31 mouse cellular contexts compared by ENCODE assay signal in genomic region chr6:28450977-28451376, GRCm38 (mm10). TPM values are rescaled to one million over a fixed set of nuclear protein-coding genes. Genes with fewer than 3 reads are reported as not detected.
DNase-seq lines count a peak whose midpoint lies in the region; ATAC-seq and TF ChIP-seq lines count a peak whose summit lies in the region.
"Had no signal": no experiment of that assay in that cellular context is flagged by ENCODE, and none has a peak within 500 bp of the region (broad histone marks: within the 10 kb centered on the region; RNA-seq: fewer than 3 reads in every experiment).

No protein-coding gene starts in this region.

- H3K27ac ChIP-seq in forebrain, embryonic 14.5 days (ENCODE audit: low read depth, low read length), result no peak overlapping the region
- H3K27ac ChIP-seq in forebrain, postnatal 0 days (ENCODE audit: low read depth, low read length), result no peak overlapping the region
- no peak overlapping the region for H3K27ac ChIP-seq in limb, embryonic 11.5 days (replicated peaks; ENCODE audit: low read depth, low read length)
- H3K27ac ChIP-seq: embryonic facial prominence, embryonic 15.5 days; heart, embryonic 15.5 days; kidney, embryonic 15.5 days; left cerebral cortex, adult 2 months had no signal

- peaks cover 2% of the 10 kb centered on the region; the same call in 1 of the 2 replicates for H3K4me1 ChIP-seq in forebrain, embryonic 14.5 days (ENCODE audit: control insufficient read depth, insufficient read depth, low read length)
- no peaks in the 10 kb centered on the region for H3K4me1 ChIP-seq in forebrain, postnatal 0 days (ENCODE audit: insufficient read depth)
- H3K4me1 ChIP-seq in limb, embryonic 11.5 days (ENCODE audit: control insufficient read depth, insufficient read depth, low read length), result 0 out of 2 replicates have a peak, but pooled peaks cover 4% of the 10 kb centered on the region
- H3K4me1 ChIP-seq: heart, embryonic 15.5 days; kidney, embryonic 15.5 days had no signal

- ATAC-seq in forebrain, embryonic 14.5 days, result peak; percentile 60; the same call in 1 of the 2 replicates
- ATAC-seq in forebrain, postnatal 0 days, result no peak
- no peak for ATAC-seq in limb, embryonic 11.5 days (ENCODE audit: insufficient number of reproducible peaks, low FRiP score, low TSS enrichment, low read depth)
- ATAC-seq: CD4-positive, CD25-positive, alpha-beta regulatory T cell, adult 4 months; intestine, postnatal 0 days had no signal

- no peaks in the 10 kb centered on the region for H3K9me3 ChIP-seq in forebrain, embryonic 14.5 days (replicated peaks; ENCODE audit: control insufficient read depth, low read length)
- H3K9me3 ChIP-seq in forebrain, postnatal 0 days (ENCODE audit: low read length), result no peaks in the 10 kb centered on the region
- H3K9me3 ChIP-seq in limb, embryonic 11.5 days (ENCODE audit: control insufficient read depth, low read length), result no peaks in the 10 kb centered on the region
- H3K9me3 ChIP-seq: embryonic facial prominence, embryonic 15.5 days; heart, embryonic 15.5 days; kidney, embryonic 15.5 days had no signal

- peak; percentile 33 for DNase-seq in forebrain, embryonic 14.5 days (ENCODE audit: low spot score)
- no peak for DNase-seq in forebrain, postnatal 0 days
- peak; percentile 19 for DNase-seq in retina, postnatal 1 day
- no peak for DNase-seq in retina, embryonic 14.5 days (ENCODE audit: low spot score)
- peak; percentile 38 for DNase-seq in limb, embryonic 11.5 days (ENCODE audit: low spot score)
- DNase-seq in frontal cortex, postnatal 14 days (ENCODE audit: low spot score in 2 of 2), result no peak
- no peak for DNase-seq in heart, postnatal 10 days
- DNase-seq: adrenal gland, adult 2 months; cerebellum, adult 11-12 months; heart, postnatal 4 days; lung, postnatal 4 days; midbrain, embryonic 14.5 days; right cerebral cortex, postnatal 14 days had no signal

- no peaks in the 10 kb centered on the region for H3K36me3 ChIP-seq in forebrain, embryonic 14.5 days (ENCODE audit: control insufficient read depth, insufficient read depth, low read length)
- H3K36me3 ChIP-seq in forebrain, postnatal 0 days (ENCODE audit: insufficient read depth), result no peaks in the 10 kb centered on the region
- H3K36me3 ChIP-seq in limb, embryonic 11.5 days (ENCODE audit: control insufficient read depth, insufficient read depth, low read length), result no peaks in the 10 kb centered on the region
- H3K36me3 ChIP-seq: embryonic facial prominence, embryonic 15.5 days; heart, embryonic 15.5 days; kidney, embryonic 15.5 days had no signal

- no peak for TF ChIP-seq CTCF in forebrain, postnatal 0 days (IDR thresholded peaks at IDR 0.05; ENCODE audit: low read depth)

- H3K9ac ChIP-seq in forebrain, embryonic 14.5 days (ENCODE audit: low read length), result no peak overlapping the region
- H3K9ac ChIP-seq in forebrain, postnatal 0 days, result no peak overlapping the region
- no peak overlapping the region for H3K9ac ChIP-seq in limb, embryonic 11.5 days (ENCODE audit: low read length)
- H3K9ac ChIP-seq: embryonic facial prominence, embryonic 15.5 days; heart, embryonic 15.5 days; kidney, embryonic 15.5 days had no signal

- intact Hi-C loops in heart, postnatal 10 days (cut with DNase I), result no loop called here

- no peak overlapping the region for H3K4me3 ChIP-seq in forebrain, embryonic 14.5 days (ENCODE audit: low read depth, low read length)
- no peak overlapping the region for H3K4me3 ChIP-seq in forebrain, postnatal 0 days (ENCODE audit: low read depth, low read length)
- H3K4me3 ChIP-seq in limb, embryonic 11.5 days (ENCODE audit: low read depth, low read length), result no peak overlapping the region
- H3K4me3 ChIP-seq: embryonic facial prominence, embryonic 15.5 days; heart, embryonic 15.5 days; kidney, embryonic 15.5 days; left cerebral cortex, adult 2 months had no signal

- peaks cover 15% of the 10 kb centered on the region for H3K27me3 ChIP-seq in forebrain, embryonic 14.5 days (replicated peaks; ENCODE audit: control insufficient read depth, insufficient read depth, low read length)
- peaks cover 21% of the 10 kb centered on the region for H3K27me3 ChIP-seq in forebrain, postnatal 0 days (ENCODE audit: insufficient read depth, low read length)
- H3K27me3 ChIP-seq in limb, embryonic 11.5 days (ENCODE audit: control insufficient read depth, insufficient read depth, low read length), result peaks cover 25% of the 10 kb centered on the region

- no peak overlapping the region for H3K4me2 ChIP-seq in forebrain, embryonic 14.5 days (ENCODE audit: low read length)
- no peak overlapping the region for H3K4me2 ChIP-seq in forebrain, postnatal 0 days (ENCODE audit: low read depth)
- no peak overlapping the region for H3K4me2 ChIP-seq in limb, embryonic 11.5 days (ENCODE audit: low read depth, severe bottlenecking)
- H3K4me2 ChIP-seq: embryonic facial prominence, embryonic 15.5 days; heart, embryonic 15.5 days; kidney, embryonic 15.5 days had no signal

- 3% methylated on average over 12 of the region's 12 CpGs for WGBS in forebrain, embryonic 14.5 days
- 2% methylated on average over 12 of the region's 12 CpGs for WGBS in forebrain, postnatal 0 days
- WGBS in limb, embryonic 11.5 days, result 1% methylated on average over 12 of the region's 12 CpGs

RNA-seq across cellular contexts. Expression of gene Pax4, which starts 1.8 kb away (rescaled TPM):
- polyA plus RNA-seq in forebrain, embryonic 14.5 days (2014; fragmentation: Nextera tagmentation; extraction: Ambion mirVana), result 0.16 TPM in 1 of 2 replicates, not detected in the other
- total RNA-seq in forebrain, postnatal 0 days (2014; rRNA removed), result 0.29 TPM in 1 of 2 replicates, not detected in the other
- 0.11 and 0.16 TPM in 2 replicates for polyA plus RNA-seq in forebrain, postnatal 0 days (2015; fragmentation: Nextera tagmentation; extraction: Ambion mirVana)
- polyA plus RNA-seq in limb, embryonic 11.5 days (2014; fragmentation: Nextera tagmentation; extraction: Ambion mirVana), result not detected in 2 replicates
- not detected for total RNA-seq in heart, postnatal 10 days (2021)
- total RNA-seq: adrenal gland, adult 2 months; adrenal gland, postnatal 4 days; gastrocnemius, adult 18-20 months; heart, postnatal 4 days; layer of hippocampus, postnatal 10 days; left cerebral cortex, adult 2 months; left cerebral cortex, postnatal 36 days; liver, adult 2 months; megakaryocyte-erythroid progenitor cell, adult 5-6 weeks; MEL; neutrophil, adult 5-6 weeks had no signal
- polyA plus RNA-seq: adrenal gland, adult 2 months; CD4-positive, CD25-positive, alpha-beta regulatory T cell, adult 4 months; embryonic facial prominence, embryonic 15.5 days; gonadal fat pad, adult 2 months; heart, embryonic 15.5 days; kidney, embryonic 15.5 days; liver, adult 2 months; liver, embryonic 16.5 days; lung, embryonic 16.5 days; midbrain, embryonic 14.5 days; urinary bladder, adult 2 months had no signal

RNA-seq across cellular contexts. Expression of gene Gcc1, which starts 22.8 kb away (rescaled TPM):
- polyA plus RNA-seq in forebrain, embryonic 14.5 days (2014; fragmentation: Nextera tagmentation; extraction: Ambion mirVana), result 7.2 and 9.7 TPM in 2 replicates
- 17.1 and 17.2 TPM in 2 replicates for total RNA-seq in forebrain, postnatal 0 days (2014; rRNA removed)
- 7.1 and 9.6 TPM in 2 replicates for polyA plus RNA-seq in forebrain, postnatal 0 days (2015; fragmentation: Nextera tagmentation; extraction: Ambion mirVana)
- polyA plus RNA-seq in limb, embryonic 11.5 days (2014; fragmentation: Nextera tagmentation; extraction: Ambion mirVana), result 7.3 and 8.0 TPM in 2 replicates
- total RNA-seq in heart, postnatal 10 days (2021), result 10 to 100 TPM; 10.8 to 11.6 TPM

RNA-seq across cellular contexts. Expression of gene Fscn3, which starts 23.4 kb away (rescaled TPM):
- not detected in 2 replicates for polyA plus RNA-seq in forebrain, embryonic 14.5 days (2014; fragmentation: Nextera tagmentation; extraction: Ambion mirVana)
- total RNA-seq in forebrain, postnatal 0 days (2014; rRNA removed), result 0.19 TPM in 1 of 2 replicates, not detected in the other
- not detected in 2 replicates for polyA plus RNA-seq in forebrain, postnatal 0 days (2015; fragmentation: Nextera tagmentation; extraction: Ambion mirVana)
- not detected in 2 replicates for polyA plus RNA-seq in limb, embryonic 11.5 days (2014; fragmentation: Nextera tagmentation; extraction: Ambion mirVana)
- total RNA-seq in heart, postnatal 10 days (2021), result not detected
- total RNA-seq: adrenal gland, adult 2 months; adrenal gland, postnatal 4 days; gastrocnemius, adult 18-20 months; heart, postnatal 4 days; layer of hippocampus, postnatal 10 days; left cerebral cortex, adult 2 months; left cerebral cortex, postnatal 36 days; MEL had no signal
- polyA plus RNA-seq: adrenal gland, adult 2 months; CD4-positive, CD25-positive, alpha-beta regulatory T cell, adult 4 months; embryonic facial prominence, embryonic 15.5 days; heart, embryonic 15.5 days; intestine, postnatal 0 days; liver, adult 2 months; midbrain, embryonic 14.5 days; urinary bladder, adult 2 months had no signal

RNA-seq across cellular contexts. Expression of gene Snd1, which starts 24.0 kb away (rescaled TPM):
- polyA plus RNA-seq in forebrain, embryonic 14.5 days (2014; fragmentation: Nextera tagmentation; extraction: Ambion mirVana), result 67.9 and 80.0 TPM in 2 replicates
- total RNA-seq in forebrain, postnatal 0 days (2014; rRNA removed), result 80.8 and 90.8 TPM in 2 replicates
- 64.8 and 72.4 TPM in 2 replicates for polyA plus RNA-seq in forebrain, postnatal 0 days (2015; fragmentation: Nextera tagmentation; extraction: Ambion mirVana)
- polyA plus RNA-seq in limb, embryonic 11.5 days (2014; fragmentation: Nextera tagmentation; extraction: Ambion mirVana), result 120 and 124 TPM in 2 replicates
- total RNA-seq in heart, postnatal 10 days (2021), result 100 to 1,000 TPM in 1 of 2 experiments, 10 to 100 TPM in 1; 91.2 to 105 TPM

RNA-seq across cellular contexts. Expression of gene Arf5, which starts 27.6 kb away (rescaled TPM):
- polyA plus RNA-seq in forebrain, embryonic 14.5 days (2014; fragmentation: Nextera tagmentation; extraction: Ambion mirVana), result 407 and 420 TPM in 2 replicates
- total RNA-seq in forebrain, postnatal 0 days (2014; rRNA removed), result 292 and 346 TPM in 2 replicates
- polyA plus RNA-seq in forebrain, postnatal 0 days (2015; fragmentation: Nextera tagmentation; extraction: Ambion mirVana), result 536 and 587 TPM in 2 replicates
- polyA plus RNA-seq in limb, embryonic 11.5 days (2014; fragmentation: Nextera tagmentation; extraction: Ambion mirVana), result 302 and 320 TPM in 2 replicates
- total RNA-seq in heart, postnatal 10 days (2021), result 100 to 1,000 TPM; 205 TPM

Comparison
In these comparisons a context has a peak if more than half of its experiments do, and no peak if none do; other contexts are left out.
1. DNase-seq: peak in forebrain, embryonic 14.5 days (single experiment), retina, postnatal 1 day (single experiment) and limb, embryonic 11.5 days (single experiment); none in forebrain, postnatal 0 days (single experiment), retina, embryonic 14.5 days (single experiment), frontal cortex, postnatal 14 days (0 of 2) and heart, postnatal 10 days (0 of 2).